Mouse (Mus musculus) lung, postnatal 0 days (tissue): ENCODE results near the gene Tctex1d1. TPM values are rescaled to one million over a fixed set of nuclear protein-coding genes. Genes with fewer than 3 reads are reported as not detected.
A peak's percentile ranks its signal among the peaks of the same experiment; 100 is the strongest.

Experiments
- ATAC-seq: fragments of 200-750 bp; cut with Nextera tagmentation; 2 replicates; pipeline ENCODE4 v1.8.0; 2017; ENCODE audit warnings: moderate library complexity
- DNase-seq: peaks from one replicate; pipeline ENCODE4 v3.0.0-alpha.2; 2016; ENCODE audit warnings: low spot score
- H3K27ac ChIP-seq: fragments of 300-500 bp; sonication (generic); 2 replicates; pipeline ENCODE4 v1.5.1; 2014; ENCODE audit warnings: antibody characterized with exemption, mild to moderate bottlenecking, low read length, mixed read lengths
- H3K27me3 ChIP-seq: fragments of 300-500 bp; sonication (generic); replicated peaks from 2 replicates; pipeline ENCODE4 v1.6.1; 2014; ENCODE audit warnings: low read length, mixed read lengths; ENCODE audit not compliant: insufficient read depth
- H3K36me3 ChIP-seq: fragments of 300-500 bp; sonication (generic); 2 replicates; pipeline ENCODE4 v1.6.1; 2014; ENCODE audit warnings: low read length, mixed read lengths; ENCODE audit not compliant: insufficient read depth
- H3K4me1 ChIP-seq: fragments of 300-500 bp; sonication (generic); 2 replicates; pipeline ENCODE4 v1.6.1; 2014; ENCODE audit warnings: antibody characterized with exemption, low read depth, low read length, mixed read lengths; ENCODE audit not compliant: insufficient read depth
- H3K4me2 ChIP-seq: fragments of 300-500 bp; sonication (generic); replicated peaks from 2 replicates; pipeline ENCODE4 v1.6.1; 2014; ENCODE audit warnings: low read depth, mild to moderate bottlenecking, low read length, moderate library complexity, mixed read lengths
- H3K4me3 ChIP-seq: fragments of 300-500 bp; sonication (generic); 2 replicates; pipeline ENCODE4 v1.5.1; 2014; ENCODE audit warnings: low read depth, low read length
- H3K9ac ChIP-seq: fragments of 300-500 bp; sonication (generic); replicated peaks from 2 replicates; pipeline ENCODE4 v1.6.1; 2014; ENCODE audit warnings: low read depth, mild to moderate bottlenecking
- H3K9me3 ChIP-seq: fragments of 300-500 bp; sonication (generic); 2 replicates; pipeline ENCODE4 v1.6.1; 2016; ENCODE audit warnings: low read length, mixed read lengths
- CTCF ChIP-seq: IDR thresholded peaks from 2 replicates; pipeline ENCODE4 v1.5.1; 2016; ENCODE audit warnings: antibody characterized with exemption, mild to moderate bottlenecking
- EP300 ChIP-seq: IDR thresholded peaks from 2 replicates; pipeline ENCODE4 v1.6.1; 2016; ENCODE audit warnings: antibody characterized with exemption, mild to moderate bottlenecking, control low read depth
- WGBS: fragments of 180-500 bp; shearing (Covaris S2); extraction: QIAGEN DNeasy Blood & Tissue Kit; methylation state at CpG from one replicate; pipeline ENCODE4 v1.1.7; 2014; 5-methylcytosine and 5-hydroxymethylcytosine counted together
- polyA plus RNA-seq: library from polyadenylated mRNA; unstranded; fragments of >200 nt; fragmentation: Nextera tagmentation; extraction: Ambion mirVana; gene quantifications from 2 replicates; pipeline ENCODE4 v1.2.1, GENCODE M21; 2015

Gene Tctex1d1
- polyA plus RNA-seq, 1 experiment from 2014 or later: 0.61 TPM

- no peak for ATAC-seq
- no peak for TF ChIP-seq CTCF
- no peak for TF ChIP-seq EP300
- Histone ChIP-seq H3K4me2 (0 out of 2 replicates have a peak overlapping the region, but pooled peaks have one; percentile 8), H3K27me3 (no peaks in the 10 kb centered on the region), H3K36me3 (no peaks in the 10 kb centered on the region), H3K4me1 (no peaks in the 10 kb centered on the region), H3K4me3 (no peak overlapping the region), H3K9me3 (no peaks in the 10 kb centered on the region), H3K27ac (no peak overlapping the region), H3K9ac (no peak overlapping the region)
- no peak for DNase-seq
- 53% methylated on average over 17 of the region's 17 CpGs for WGBS
Observed at GRCm38 (mm10) chr4:102955294-102955956, 23.0 kb upstream of the Tctex1d1 start.

GRCm38 (mm10) chr4:102959409-102959808 is 19.0 kb upstream of the Tctex1d1 start:
- DNase-seq (no peak), ATAC-seq (no peak)
- TF ChIP-seq EP300 (no peak), CTCF (no peak)
- Histone ChIP-seq H3K4me3 (no peak overlapping the region), H3K9me3 (no peaks in the 10 kb centered on the region), H3K4me1 (no peaks in the 10 kb centered on the region), H3K27ac (no peak overlapping the region), H3K36me3 (no peaks in the 10 kb centered on the region), H3K27me3 (no peaks in the 10 kb centered on the region), H3K9ac (no peak overlapping the region), H3K4me2 (no peak overlapping the region)
- WGBS: 72% methylated on average over 5 of the region's 5 CpGs

- Histone ChIP-seq H3K9ac (no peak overlapping the region), H3K27ac (no peak overlapping the region), H3K27me3 (no peaks in the 10 kb centered on the region), H3K36me3 (no peaks in the 10 kb centered on the region), H3K4me3 (no peak overlapping the region), H3K9me3 (no peaks in the 10 kb centered on the region), H3K4me1 (no peaks in the 10 kb centered on the region), H3K4me2 (no peak overlapping the region)
- WGBS: 51% methylated on average over 3 of the region's 3 CpGs
- no peak for DNase-seq
- ATAC-seq: no peak
- TF ChIP-seq EP300: no peak
- TF ChIP-seq CTCF: peak; percentile 23; the same call in 1 of the 2 replicates
Observed at GRCm38 (mm10) chr4:102964174-102964573, 14.2 kb upstream of the Tctex1d1 start.

GRCm38 (mm10) chr4:102967811-102968210 is 10.6 kb upstream of the Tctex1d1 start:
- Histone ChIP-seq H3K9ac (no peak overlapping the region), H3K36me3 (no peaks in the 10 kb centered on the region), H3K27ac (no peak overlapping the region), H3K4me3 (no peak overlapping the region), H3K9me3 (no peaks in the 10 kb centered on the region), H3K4me1 (no peaks in the 10 kb centered on the region), H3K4me2 (no peak overlapping the region), H3K27me3 (no peaks in the 10 kb centered on the region)
- ATAC-seq: no peak
- WGBS: 60% methylated on average over 15 of the region's 15 CpGs
- DNase-seq: no peak
- no peak for TF ChIP-seq CTCF
- no peak for TF ChIP-seq EP300

GRCm38 (mm10) chr4:102969599-102969998 is 8.8 kb upstream of the Tctex1d1 start:
- WGBS: 88% methylated on average over 5 of the region's 5 CpGs
- Histone ChIP-seq H3K27ac (no peak overlapping the region), H3K9me3 (no peaks in the 10 kb centered on the region), H3K36me3 (no peaks in the 10 kb centered on the region), H3K27me3 (no peaks in the 10 kb centered on the region), H3K4me3 (no peak overlapping the region), H3K9ac (no peak overlapping the region), H3K4me1 (no peaks in the 10 kb centered on the region), H3K4me2 (no peak overlapping the region)
- no peak for ATAC-seq
- DNase-seq: no peak
- no peak for TF ChIP-seq CTCF
- no peak for TF ChIP-seq EP300

- Histone ChIP-seq H3K4me1 (no peaks in the 10 kb centered on the region), H3K9me3 (no peaks in the 10 kb centered on the region), H3K27me3 (no peaks in the 10 kb centered on the region), H3K36me3 (no peaks in the 10 kb centered on the region), H3K4me3 (no peak overlapping the region), H3K27ac (no peak overlapping the region), H3K9ac (no peak overlapping the region), H3K4me2 (no peak overlapping the region)
- ATAC-seq (no peak), DNase-seq (no peak)
- WGBS: 64% methylated on average over 5 of the region's 5 CpGs
- TF ChIP-seq CTCF (no peak), EP300 (no peak)
Observed at GRCm38 (mm10) chr4:102971159-102971558, 7.2 kb upstream of the Tctex1d1 start.

- Histone ChIP-seq H3K27ac (no peak overlapping the region), H3K9ac (no peak overlapping the region), H3K27me3 (no peaks in the 10 kb centered on the region), H3K4me2 (no peak overlapping the region), H3K4me3 (no peak overlapping the region), H3K36me3 (no peaks in the 10 kb centered on the region), H3K9me3 (no peaks in the 10 kb centered on the region), H3K4me1 (no peaks in the 10 kb centered on the region)
- no peak for ATAC-seq
- no peak for DNase-seq
- WGBS: 71% methylated on average over 3 of the region's 3 CpGs
- no peak for TF ChIP-seq CTCF
- TF ChIP-seq EP300: no peak
Observed at GRCm38 (mm10) chr4:102972071-102972470, 6.3 kb upstream of the Tctex1d1 start.
